9 mouse cellular contexts compared by ENCODE assay signal in the genomic region with DNA sequence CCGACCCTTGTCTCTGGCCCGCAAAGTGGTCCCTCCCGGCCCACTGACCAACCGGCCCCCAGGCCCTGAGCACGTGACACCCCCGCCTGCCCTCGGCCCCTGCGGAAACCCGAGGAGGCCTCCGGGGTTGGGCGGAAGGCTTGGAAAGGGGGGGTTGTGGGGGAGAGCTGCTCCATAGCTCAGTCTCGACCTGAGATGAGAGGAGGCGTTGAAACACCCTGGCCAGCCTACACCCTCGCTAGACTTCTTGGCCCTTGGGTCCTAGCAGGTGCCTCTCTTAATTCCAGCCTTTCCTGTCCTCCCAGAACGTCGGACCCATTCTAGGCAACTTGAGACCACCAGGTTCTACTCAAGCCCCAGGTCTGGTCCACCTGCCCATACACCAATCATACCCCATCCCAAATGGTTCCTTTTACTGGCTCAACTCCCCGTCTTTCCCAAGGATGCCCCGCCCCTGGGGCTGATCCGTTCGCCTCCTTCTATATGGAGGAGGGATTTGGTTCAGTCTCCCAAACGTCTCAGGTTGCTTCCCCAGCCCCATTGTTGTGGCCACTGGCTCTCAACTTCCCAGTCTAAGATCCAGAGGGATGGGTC. TPM values are rescaled to one million over a fixed set of nuclear protein-coding genes. Genes with fewer than 3 reads are reported as not detected.
DNase-seq lines count a peak whose midpoint lies in the region; ATAC-seq and TF ChIP-seq lines count a peak whose summit lies in the region.
"Had no signal": no experiment of that assay in that cellular context is flagged by ENCODE, and none has a peak within 500 bp of the region (broad histone marks: within the 10 kb centered on the region; RNA-seq: fewer than 3 reads in every experiment).

A gene (minus strand): TSS at position 45 of the 594 bp plus-strand sequence.

- ATAC-seq in hindbrain, embryonic 15.5 days (ENCODE audit: low FRiP score, low read depth): peak; percentile 46
- ATAC-seq in liver, embryonic 12.5 days: no peak; the same call in 1 of the 2 replicates
- peak; percentile 57 for ATAC-seq in neural tube, embryonic 13.5 days (ENCODE audit: low read depth)

- peak within 1 kb of the TSS; percentile 42 for H3K9ac ChIP-seq in hindbrain, embryonic 15.5 days
- H3K9ac ChIP-seq in liver, embryonic 12.5 days: peak within 1 kb of the TSS; percentile 14; the same call in 1 of the 2 replicates
- peak within 1 kb of the TSS; percentile 71 for H3K9ac ChIP-seq in neural tube, embryonic 13.5 days

- H3K27me3 ChIP-seq in hindbrain, embryonic 15.5 days: peaks cover 4% of the 10 kb centered on the region; the same call in 1 of the 2 replicates
- peaks cover 100% of the 10 kb centered on the region for H3K27me3 ChIP-seq in liver, embryonic 12.5 days (replicated peaks)
- H3K27me3 ChIP-seq in neural tube, embryonic 13.5 days: peaks cover 27% of the 10 kb centered on the region

- no peak for TF ChIP-seq CTCF in left cerebral cortex, adult 2 months (IDR thresholded peaks at IDR 0.05)

- intact Hi-C loops in left cerebral cortex, adult 2 months (cut with DNase I): no loop called here

- no peak for DNase-seq in left cerebral cortex, adult 2 months (ENCODE audit: extremely low spot score in 1 of 2, low spot score in 2 of 2)
- DNase-seq in left cerebral cortex, adult 11 months (ENCODE audit: low spot score): no peak
- peak; percentile 71 for DNase-seq in cerebellum, adult 8-10 months
- peak; percentile 71 for DNase-seq in gastrocnemius, postnatal 10 days
- DNase-seq in natural killer cell, adult 2 months (ENCODE audit: low spot score in 2 of 2): no peak

- no peaks in the 10 kb centered on the region for H3K9me3 ChIP-seq in hindbrain, embryonic 15.5 days
- H3K9me3 ChIP-seq in liver, embryonic 12.5 days (replicated peaks): no peaks in the 10 kb centered on the region
- no peaks in the 10 kb centered on the region for H3K9me3 ChIP-seq in neural tube, embryonic 13.5 days
- H3K9me3 ChIP-seq: G1E had no signal

- no peaks in the 10 kb centered on the region for H3K36me3 ChIP-seq in hindbrain, embryonic 15.5 days
- no peaks in the 10 kb centered on the region for H3K36me3 ChIP-seq in liver, embryonic 12.5 days
- H3K36me3 ChIP-seq in neural tube, embryonic 13.5 days: peaks cover 33% of the 10 kb centered on the region
- H3K36me3 ChIP-seq: G1E had no signal

- peak within 1 kb of the TSS; percentile 63 for H3K4me3 ChIP-seq in left cerebral cortex, adult 2 months
- H3K4me3 ChIP-seq in hindbrain, embryonic 15.5 days: peak within 1 kb of the TSS; percentile 43
- peak within 1 kb of the TSS; percentile 47 for H3K4me3 ChIP-seq in liver, embryonic 12.5 days
- peak within 1 kb of the TSS; percentile 47 for H3K4me3 ChIP-seq in neural tube, embryonic 13.5 days

- H3K4me2 ChIP-seq in hindbrain, embryonic 15.5 days: peak within 1 kb of the TSS; percentile 96
- H3K4me2 ChIP-seq in liver, embryonic 12.5 days: peak within 1 kb of the TSS; percentile 61
- peak within 1 kb of the TSS; percentile 95 for H3K4me2 ChIP-seq in neural tube, embryonic 13.5 days

- WGBS in hindbrain, embryonic 15.5 days: under 1% methylated on average over 21 of the region's 21 CpGs
- under 1% methylated on average over 21 of the region's 21 CpGs for WGBS in liver, embryonic 12.5 days (ENCODE audit: insufficient replicate concordance)
- WGBS in neural tube, embryonic 13.5 days: under 1% methylated on average over 21 of the region's 21 CpGs

- peaks cover 18% of the 10 kb centered on the region for H3K4me1 ChIP-seq in hindbrain, embryonic 15.5 days (replicated peaks)
- H3K4me1 ChIP-seq in liver, embryonic 12.5 days: 0 out of 2 replicates have a peak, but pooled peaks cover 6% of the 10 kb centered on the region
- peaks cover 22% of the 10 kb centered on the region for H3K4me1 ChIP-seq in neural tube, embryonic 13.5 days (replicated peaks)

- peak within 1 kb of the TSS; percentile 87 for H3K27ac ChIP-seq in left cerebral cortex, adult 2 months
- H3K27ac ChIP-seq in hindbrain, embryonic 15.5 days (replicated peaks): no peak within 1 kb of the TSS
- no peak within 1 kb of the TSS for H3K27ac ChIP-seq in liver, embryonic 12.5 days
- no peak within 1 kb of the TSS for H3K27ac ChIP-seq in neural tube, embryonic 13.5 days (replicated peaks)

RNA-seq across cellular contexts. Expression of the gene that starts here (rescaled TPM):
- 1 to 10 TPM; 8.3 to 9.3 TPM for total RNA-seq in left cerebral cortex, adult 2 months (2021)
- total RNA-seq in gastrocnemius, postnatal 10 days (2021): 10 to 100 TPM; 76.0 to 77.1 TPM
- 4.2 and 4.6 TPM in 2 replicates for polyA plus RNA-seq in hindbrain, embryonic 15.5 days (2015; fragmentation: Nextera tagmentation; extraction: Ambion mirVana)
- polyA plus RNA-seq in liver, embryonic 12.5 days (2016; fragmentation: Nextera tagmentation; extraction: Ambion mirVana): 2.3 and 2.7 TPM in 2 replicates
- 6.7 and 7.0 TPM in 2 replicates for polyA plus RNA-seq in neural tube, embryonic 13.5 days (2015; fragmentation: Nextera tagmentation; extraction: Ambion mirVana)
- polyA plus RNA-seq: G1E had no signal

Comparison
In these comparisons a context has a peak if more than half of its experiments do, and no peak if none do; other contexts are left out.
1. RNA of the gene that starts here (total RNA-seq): 76.0 to 77.1 TPM in gastrocnemius, postnatal 10 days; 8.3 to 9.3 TPM in left cerebral cortex, adult 2 months; every median in the first group is over 4 times any median in the second.
2. DNase-seq: peak in cerebellum, adult 8-10 months (single experiment) and gastrocnemius, postnatal 10 days (single experiment); none in left cerebral cortex, adult 2 months (0 of 2), left cerebral cortex, adult 11 months (single experiment) and natural killer cell, adult 2 months (0 of 2).
3. H3K9ac ChIP-seq: peak in every context shown above with its lines; median percentile 71 in neural tube, embryonic 13.5 days; 42 in hindbrain, embryonic 15.5 days; 14 in liver, embryonic 12.5 days.
4. Peak in every context shown above with its lines, with median percentiles within 50 percentile points of each other: H3K4me3 ChIP-seq and H3K4me2 ChIP-seq.